Mouse (Mus musculus): Measurements from ENCODE around the gene Mta3. TPM values are rescaled to one million over a fixed set of nuclear protein-coding genes. Genes with fewer than 3 reads are reported as not detected.

Mta3 gene
- polyA plus RNA-seq, 1 experiment from 2014 or later, result 43.6 TPM

- Histone ChIP-seq H3K9me3 (replicated peaks; ENCODE audit: control insufficient read depth, low read length) (no peaks in the 10 kb centered on the region), H3K36me3 (ENCODE audit: control insufficient read depth, insufficient read depth) (no peaks in the 10 kb centered on the region), H3K4me3 (ENCODE audit: low read length) (no peak overlapping the region), H3K9ac (ENCODE audit: low read length) (no peak overlapping the region), H3K4me1 (ENCODE audit: control insufficient read depth, insufficient read depth, low read length) (0 out of 2 replicates have a peak, but pooled peaks cover 2% of the 10 kb centered on the region), H3K4me2 (ENCODE audit: low read depth, low read length) (no peak overlapping the region), H3K27ac (ENCODE audit: low read length) (no peak overlapping the region), H3K27me3 (ENCODE audit: control insufficient read depth, insufficient read depth, low read length) (no peaks in the 10 kb centered on the region; the same call in 1 of the 2 replicates)
- ATAC-seq (replicated peaks; ENCODE audit: extremely low read depth, insufficient read depth, low FRiP score), result no peak
- WGBS, result 85% methylated on average over 8 of the region's 8 CpGs
These were observed 131.8 kb downstream of the Mta3 start for GRCm38 (mm10) chr17:83837659-83838190.

- Histone ChIP-seq H3K27me3 (ENCODE audit: control insufficient read depth, insufficient read depth, low read length) (no peaks in the 10 kb centered on the region; the same call in 1 of the 2 replicates), H3K27ac (ENCODE audit: low read length) (no peak overlapping the region), H3K4me3 (ENCODE audit: low read length) (no peak overlapping the region), H3K36me3 (ENCODE audit: control insufficient read depth, insufficient read depth) (no peaks in the 10 kb centered on the region), H3K4me1 (ENCODE audit: control insufficient read depth, insufficient read depth, low read length) (0 out of 2 replicates have a peak, but pooled peaks cover 1% of the 10 kb centered on the region), H3K4me2 (ENCODE audit: low read depth, low read length) (no peak overlapping the region), H3K9ac (ENCODE audit: low read length) (no peak overlapping the region), H3K9me3 (replicated peaks; ENCODE audit: control insufficient read depth, low read length) (no peaks in the 10 kb centered on the region)
- ATAC-seq (replicated peaks; ENCODE audit: extremely low read depth, insufficient read depth, low FRiP score), result no peak
- 62% methylated on average over 9 of the region's 9 CpGs for WGBS
These were observed 133.2 kb downstream of the Mta3 start for GRCm38 (mm10) chr17:83839132-83839531.

GRCm38 (mm10) chr17:83841011-83841410, 135.0 kb downstream of the Mta3 start:
- Histone ChIP-seq H3K27ac (ENCODE audit: low read length) (no peak overlapping the region), H3K27me3 (ENCODE audit: control insufficient read depth, insufficient read depth, low read length) (no peaks in the 10 kb centered on the region; the same call in 1 of the 2 replicates), H3K36me3 (ENCODE audit: control insufficient read depth, insufficient read depth) (no peaks in the 10 kb centered on the region), H3K4me3 (ENCODE audit: low read length) (no peak overlapping the region), H3K4me2 (ENCODE audit: low read depth, low read length) (no peak overlapping the region), H3K4me1 (ENCODE audit: control insufficient read depth, insufficient read depth, low read length) (no peaks in the 10 kb centered on the region), H3K9ac (ENCODE audit: low read length) (no peak overlapping the region), H3K9me3 (replicated peaks; ENCODE audit: control insufficient read depth, low read length) (no peaks in the 10 kb centered on the region)
- WGBS, result 77% methylated on average over 5 of the region's 5 CpGs
- ATAC-seq (replicated peaks; ENCODE audit: extremely low read depth, insufficient read depth, low FRiP score), result no peak

DNA sequence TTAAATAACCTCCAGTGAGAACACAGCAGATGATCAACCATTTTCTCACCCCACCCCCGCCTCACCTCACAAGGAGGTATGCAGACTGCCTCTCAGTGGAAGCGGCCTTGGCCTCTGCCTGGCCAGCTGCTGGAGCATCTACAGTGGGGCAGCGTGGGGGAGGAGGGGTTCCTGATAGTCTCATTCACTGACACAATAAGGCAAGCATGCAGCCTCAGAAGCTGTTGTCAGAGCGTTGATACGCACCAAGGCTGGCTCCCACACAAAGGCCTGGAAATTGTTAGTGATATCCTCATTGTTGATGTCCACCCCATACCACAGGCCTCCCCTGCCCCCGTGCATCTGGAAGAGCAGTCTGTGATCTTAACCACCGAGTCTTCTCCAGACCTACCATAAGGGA, 137.8 kb downstream of the Mta3 start:
- no peak for ATAC-seq (replicated peaks; ENCODE audit: extremely low read depth, insufficient read depth, low FRiP score)
- Histone ChIP-seq H3K4me1 (ENCODE audit: control insufficient read depth, insufficient read depth, low read length) (no peaks in the 10 kb centered on the region), H3K27ac (ENCODE audit: low read length) (no peak overlapping the region), H3K4me3 (ENCODE audit: low read length) (no peak overlapping the region), H3K9me3 (replicated peaks; ENCODE audit: control insufficient read depth, low read length) (no peaks in the 10 kb centered on the region), H3K4me2 (ENCODE audit: low read depth, low read length) (no peak overlapping the region), H3K36me3 (ENCODE audit: control insufficient read depth, insufficient read depth) (no peaks in the 10 kb centered on the region), H3K9ac (ENCODE audit: low read length) (no peak overlapping the region), H3K27me3 (ENCODE audit: control insufficient read depth, insufficient read depth, low read length) (no peaks in the 10 kb centered on the region; the same call in 1 of the 2 replicates)
- 32% methylated on average over 7 of the region's 7 CpGs for whole genome bisulfite sequencing

DNA sequence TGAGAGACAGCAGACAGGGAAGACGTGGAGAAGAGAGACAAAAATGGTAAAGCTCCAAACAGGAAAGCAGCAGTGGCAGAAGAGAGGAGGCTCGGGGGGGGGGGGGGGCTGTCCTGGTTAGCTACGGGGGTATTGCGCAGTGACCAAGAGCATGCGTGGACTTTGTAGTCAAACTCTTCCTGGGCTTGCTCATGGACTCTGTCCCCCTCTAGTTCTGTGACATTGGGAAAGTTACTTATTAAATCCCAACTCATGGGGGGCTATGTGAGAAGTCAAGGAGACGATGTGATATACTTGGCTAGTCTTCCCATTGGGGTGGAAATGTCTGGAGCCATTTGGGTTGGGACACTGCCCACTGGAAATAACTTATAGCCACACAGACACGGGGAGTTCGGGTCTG, 139.6 kb downstream of the Mta3 start:
- Histone ChIP-seq H3K9ac (ENCODE audit: low read length) (no peak overlapping the region), H3K4me1 (ENCODE audit: control insufficient read depth, insufficient read depth, low read length) (no peaks in the 10 kb centered on the region), H3K9me3 (replicated peaks; ENCODE audit: control insufficient read depth, low read length) (no peaks in the 10 kb centered on the region), H3K4me3 (ENCODE audit: low read length) (no peak overlapping the region), H3K36me3 (ENCODE audit: control insufficient read depth, insufficient read depth) (no peaks in the 10 kb centered on the region), H3K27ac (ENCODE audit: low read length) (no peak overlapping the region), H3K27me3 (ENCODE audit: control insufficient read depth, insufficient read depth, low read length) (no peaks in the 10 kb centered on the region), H3K4me2 (ENCODE audit: low read depth, low read length) (no peak overlapping the region)
- 75% methylated on average over 8 of the region's 8 CpGs for WGBS
- ATAC-seq (replicated peaks; ENCODE audit: extremely low read depth, insufficient read depth, low FRiP score), result no peak

- Histone ChIP-seq H3K4me3 (ENCODE audit: low read length) (no peak overlapping the region), H3K9ac (ENCODE audit: low read length) (no peak overlapping the region), H3K27ac (ENCODE audit: low read length) (no peak overlapping the region), H3K4me2 (ENCODE audit: low read depth, low read length) (no peak overlapping the region), H3K4me1 (ENCODE audit: control insufficient read depth, insufficient read depth, low read length) (no peaks in the 10 kb centered on the region), H3K27me3 (ENCODE audit: control insufficient read depth, insufficient read depth, low read length) (no peaks in the 10 kb centered on the region), H3K36me3 (ENCODE audit: control insufficient read depth, insufficient read depth) (no peaks in the 10 kb centered on the region), H3K9me3 (replicated peaks; ENCODE audit: control insufficient read depth, low read length) (no peaks in the 10 kb centered on the region)
- 80% methylated on average over 21 of the region's 21 CpGs for WGBS
- ATAC-seq (replicated peaks; ENCODE audit: extremely low read depth, insufficient read depth, low FRiP score), result no peak
These were observed 140.5 kb downstream of the Mta3 start for GRCm38 (mm10) chr17:83846301-83847021.

DNA sequence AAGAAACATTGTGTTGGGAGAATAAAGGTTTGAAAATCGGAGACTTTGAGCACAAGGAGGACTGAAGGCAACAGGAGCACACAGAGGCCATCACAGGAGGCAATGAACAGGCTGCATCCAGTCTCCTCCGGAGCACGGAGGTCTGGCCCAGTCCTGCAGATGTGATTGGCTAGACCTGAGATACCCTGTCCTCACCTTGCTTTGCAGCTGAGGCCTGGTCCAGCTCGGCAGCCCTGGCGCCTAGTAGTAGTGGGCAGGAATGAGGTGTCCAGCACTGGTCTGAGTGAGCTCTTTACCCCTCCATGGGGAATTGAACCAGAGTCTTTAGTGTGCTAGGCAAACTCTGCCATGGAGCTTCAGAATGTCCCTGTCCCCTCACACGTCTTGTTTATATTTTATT, 141.1 kb downstream of the Mta3 start:
- H3K9me3 ChIP-seq (replicated peaks; ENCODE audit: control insufficient read depth, low read length), result no peaks in the 10 kb centered on the region
- no peak overlapping the region for H3K9ac ChIP-seq (ENCODE audit: low read length)
- no peaks in the 10 kb centered on the region for H3K4me1 ChIP-seq (ENCODE audit: control insufficient read depth, insufficient read depth, low read length)
- H3K36me3 ChIP-seq (ENCODE audit: control insufficient read depth, insufficient read depth), result no peaks in the 10 kb centered on the region
- H3K27ac ChIP-seq (ENCODE audit: low read length), result no peak overlapping the region
- H3K4me2 ChIP-seq (ENCODE audit: low read depth, low read length), result no peak overlapping the region
- H3K27me3 ChIP-seq (ENCODE audit: control insufficient read depth, insufficient read depth, low read length), result no peaks in the 10 kb centered on the region
- no peak; the same call in 1 of the 2 replicates for ATAC-seq (replicated peaks; ENCODE audit: extremely low read depth, insufficient read depth, low FRiP score)
- WGBS, result 74% methylated on average over 6 of the region's 6 CpGs
- H3K4me3 ChIP-seq (ENCODE audit: low read length), result no peak overlapping the region

DNA sequence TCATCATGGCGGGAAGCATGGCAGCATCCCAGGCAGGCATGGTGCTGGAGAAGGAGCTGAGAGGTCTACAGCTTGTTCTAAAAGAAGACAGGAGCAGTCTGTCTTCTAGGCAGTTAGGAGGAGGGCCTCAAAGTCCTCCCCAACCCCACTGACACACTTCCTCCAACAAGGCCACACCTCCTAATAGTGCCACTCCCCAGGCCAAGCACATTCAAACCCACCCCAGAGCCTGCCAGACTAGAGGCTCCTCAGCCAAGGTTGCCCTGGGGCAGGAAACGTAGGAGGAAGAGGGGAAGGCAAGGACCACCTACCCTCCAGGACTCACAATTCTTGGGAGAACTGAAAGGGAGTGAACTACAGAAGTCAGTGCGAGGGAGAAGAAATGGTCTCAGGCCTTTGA, 141.9 kb downstream of the Mta3 start, which contains the start of gene Haao:
Haao (minus strand) TSS at position 149 of the 400 bp plus-strand sequence.
- ATAC-seq (replicated peaks; ENCODE audit: extremely low read depth, insufficient read depth, low FRiP score), result no peak
- 78% methylated on average over 3 of the region's 3 CpGs for WGBS
- no peak within 1 kb of the TSS for H3K4me3 ChIP-seq (ENCODE audit: low read length)
- no peak within 1 kb of the TSS for H3K27ac ChIP-seq (ENCODE audit: low read length)
- no peak within 1 kb of the TSS for H3K4me2 ChIP-seq (ENCODE audit: low read depth, low read length)
- no peaks in the 10 kb centered on the region for H3K9me3 ChIP-seq (replicated peaks; ENCODE audit: control insufficient read depth, low read length)
- no peaks in the 10 kb centered on the region for H3K36me3 ChIP-seq (ENCODE audit: control insufficient read depth, insufficient read depth)
- H3K27me3 ChIP-seq (ENCODE audit: control insufficient read depth, insufficient read depth, low read length), result no peaks in the 10 kb centered on the region
- no peaks in the 10 kb centered on the region for H3K4me1 ChIP-seq (ENCODE audit: control insufficient read depth, insufficient read depth, low read length)
- H3K9ac ChIP-seq (ENCODE audit: low read length), result no peak within 1 kb of the TSS

GRCm38 (mm10) chr17:83848482-83848881, 142.5 kb downstream of the Mta3 start:
- WGBS, result 59% methylated on average over 4 of the region's 4 CpGs
- H3K4me1 ChIP-seq (ENCODE audit: control insufficient read depth, insufficient read depth, low read length), result no peaks in the 10 kb centered on the region
- no peaks in the 10 kb centered on the region for H3K36me3 ChIP-seq (ENCODE audit: control insufficient read depth, insufficient read depth)
- no peak for ATAC-seq (replicated peaks; ENCODE audit: extremely low read depth, insufficient read depth, low FRiP score)
- no peak overlapping the region for H3K9ac ChIP-seq (ENCODE audit: low read length)
- no peak overlapping the region for H3K27ac ChIP-seq (ENCODE audit: low read length)
- no peaks in the 10 kb centered on the region for H3K9me3 ChIP-seq (replicated peaks; ENCODE audit: control insufficient read depth, low read length)
- no peak overlapping the region for H3K4me3 ChIP-seq (ENCODE audit: low read length)
- H3K4me2 ChIP-seq (ENCODE audit: low read depth, low read length), result no peak overlapping the region
- no peaks in the 10 kb centered on the region for H3K27me3 ChIP-seq (ENCODE audit: control insufficient read depth, insufficient read depth, low read length)

Data from heart, embryonic 16.5 days (tissue).